Mouse (Mus musculus) granulocyte monocyte progenitor cell, adult 5-6 weeks (primary cell): Measurements from ENCODE around the gene Smg6. TPM values are rescaled to one million over a fixed set of nuclear protein-coding genes. Genes with fewer than 3 reads are reported as not detected.
A peak's percentile ranks its signal among the peaks of the same experiment; 100 is the strongest.

Experiments used
- ATAC-seq: replicated peaks from 2 replicates; pipeline ENCODE4 v1.8.0; 2016; ENCODE audit warnings: mild to moderate bottlenecking, moderate TSS enrichment, inconsistent platforms; ENCODE audit not compliant: poor library complexity, severe bottlenecking
- total RNA-seq, 2 experiments: library from RNA; stranded (forward) in 1 of 2; stranded (reverse) in 1 of 2; fragments of 200-712, 200-1000 nt in 1 of 2; fragments of >200 nt in 1 of 2; fragmentation: Nextera tagmentation in 1 of 2; gene quantifications; 2 replicates each; pipeline ENCODE4 v1.2.3; 2014 to 2017

Gene Smg6
- total RNA-seq, 2 experiments from 2014 or later, result 26.1 to 26.8 TPM

GRCm38 (mm10) chr11:74926388-74927005, 874 bp downstream of the Smg6 start:
- ATAC-seq, result peak; percentile 12; the same call in 1 of the 2 replicates

DNA sequence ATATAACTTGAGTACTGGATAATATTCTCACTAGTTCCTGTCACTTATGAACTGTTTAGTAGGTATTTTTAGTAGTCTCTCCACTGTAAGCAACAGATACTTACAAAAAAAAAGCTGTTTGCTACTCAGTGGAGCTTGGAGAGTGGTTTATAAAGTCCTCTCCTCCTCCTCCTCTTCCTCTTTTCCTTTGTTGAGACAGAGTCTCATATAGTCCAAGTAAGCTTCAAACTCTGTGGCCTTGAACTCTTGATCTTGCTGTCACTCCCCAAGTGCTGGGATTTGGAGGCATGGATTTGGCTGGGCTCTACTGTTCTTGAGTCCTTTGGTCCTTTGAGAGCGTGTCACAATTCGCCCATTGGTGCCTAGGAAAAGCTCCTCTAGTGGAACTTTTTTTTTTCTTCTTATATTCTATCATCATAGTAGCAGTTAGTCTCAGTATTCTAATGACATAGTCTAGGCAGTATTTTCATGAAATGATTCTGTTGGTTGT, 1.7 kb downstream of the Smg6 start:
- ATAC-seq, result no peak

DNA sequence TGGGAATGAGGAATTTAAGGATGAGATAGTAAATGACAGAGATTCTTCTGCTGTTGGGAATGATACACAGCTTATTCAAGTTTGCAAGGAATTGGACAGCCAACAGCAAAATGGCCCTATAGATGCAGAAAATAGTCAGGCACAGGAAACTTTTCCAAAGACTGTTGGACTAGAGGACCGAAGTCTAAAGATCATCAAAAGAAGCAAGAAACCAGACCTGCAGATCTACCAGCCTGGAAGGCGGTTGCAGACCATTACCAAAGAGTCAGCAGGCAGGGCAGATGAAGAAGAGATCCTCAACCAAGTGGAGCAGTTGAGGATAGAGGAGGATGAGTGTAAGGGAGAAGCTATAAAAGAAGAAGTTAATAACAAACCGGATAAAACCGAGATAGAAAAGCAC, 3.5 kb downstream of the Smg6 start:
- no peak for ATAC-seq

GRCm38 (mm10) chr11:74930391-74930790, 4.8 kb downstream of the Smg6 start:
- ATAC-seq, result no peak

GRCm38 (mm10) chr11:74946348-74946747, 20.7 kb downstream of the Smg6 start:
- ATAC-seq, result peak; percentile 69

DNA sequence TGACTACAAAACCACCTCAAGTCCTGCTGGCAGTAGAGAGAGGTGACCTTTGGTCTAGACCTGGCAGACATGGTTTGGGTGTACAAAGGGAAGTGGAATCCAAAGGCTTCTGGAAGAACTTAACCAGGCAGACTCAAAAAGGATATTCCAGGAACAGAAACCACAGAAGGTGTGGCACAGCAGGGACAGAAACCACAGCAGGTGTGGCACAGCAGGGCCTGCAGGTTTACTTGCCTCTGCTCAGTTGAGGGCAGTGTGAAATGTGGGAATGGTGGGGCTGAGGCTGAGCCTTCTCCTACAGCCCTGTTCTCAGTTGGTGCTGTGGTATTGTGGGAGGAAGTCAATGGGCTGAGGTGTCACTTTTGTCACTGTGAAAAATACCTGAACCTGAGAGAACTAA, 29.3 kb downstream of the Smg6 start:
- no peak for ATAC-seq

GRCm38 (mm10) chr11:74956006-74956405, 30.4 kb downstream of the Smg6 start:
- ATAC-seq, result no peak

- ATAC-seq, result no peak
These were observed 32.0 kb downstream of the Smg6 start for GRCm38 (mm10) chr11:74957600-74957999.

GRCm38 (mm10) chr11:74959501-74959900, 33.9 kb downstream of the Smg6 start:
- ATAC-seq, result peak; percentile 89

DNA sequence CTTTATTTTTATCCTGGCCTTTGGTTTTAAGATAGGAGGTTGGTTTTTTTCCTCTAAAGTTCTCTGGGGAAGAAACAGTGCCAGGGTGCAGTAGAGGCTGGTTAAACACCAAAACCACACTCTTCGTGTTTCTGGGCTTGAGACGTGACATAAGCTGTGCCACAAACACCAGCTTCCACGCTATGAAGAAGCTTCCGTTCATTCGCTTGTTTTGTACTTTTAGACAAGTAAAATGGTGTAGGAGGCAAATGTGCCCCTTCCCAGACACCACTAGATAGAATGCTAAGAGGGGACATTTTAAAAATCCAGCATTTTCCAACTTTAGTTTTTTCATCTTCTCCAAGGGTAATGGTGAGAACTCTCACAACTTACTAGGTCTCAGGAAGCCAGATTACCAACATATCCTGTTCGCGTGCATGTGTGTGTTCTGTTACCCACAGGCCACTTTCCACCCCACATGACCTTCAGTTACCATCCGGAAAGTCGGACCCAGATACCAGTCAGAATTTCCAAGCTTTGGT, 34.5 kb downstream of the Smg6 start:
- ATAC-seq, result peak; percentile 54

- no peak for ATAC-seq
These were observed 36.3 kb downstream of the Smg6 start for GRCm38 (mm10) chr11:74961953-74962352.

DNA sequence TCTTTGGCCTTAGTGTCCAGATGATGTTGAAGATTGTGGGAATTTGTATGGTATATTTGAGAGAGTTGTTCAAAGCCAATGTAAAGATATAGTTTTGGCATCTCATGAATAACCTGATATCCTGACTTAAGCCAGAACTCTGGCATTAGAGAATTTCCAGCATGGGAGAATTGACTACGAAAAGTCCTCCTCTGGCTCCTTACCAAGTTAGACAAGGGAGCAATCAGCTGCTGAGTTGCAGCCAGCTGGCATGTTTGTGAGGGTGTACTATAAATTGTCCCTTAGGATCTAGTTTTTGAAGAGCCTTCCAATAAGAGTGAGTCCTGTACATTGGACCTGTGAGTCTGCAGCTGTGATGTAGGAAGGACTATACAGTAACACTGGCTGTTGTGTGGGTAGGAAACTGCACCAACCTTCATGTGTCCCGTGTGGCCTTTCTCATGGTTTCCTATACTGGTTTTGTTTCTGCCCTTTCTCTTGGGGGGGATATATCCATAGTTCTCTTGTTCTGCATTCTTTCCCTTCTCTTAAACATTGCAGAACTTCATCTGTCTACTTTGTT, 37.3 kb downstream of the Smg6 start:
- ATAC-seq, result no peak

DNA sequence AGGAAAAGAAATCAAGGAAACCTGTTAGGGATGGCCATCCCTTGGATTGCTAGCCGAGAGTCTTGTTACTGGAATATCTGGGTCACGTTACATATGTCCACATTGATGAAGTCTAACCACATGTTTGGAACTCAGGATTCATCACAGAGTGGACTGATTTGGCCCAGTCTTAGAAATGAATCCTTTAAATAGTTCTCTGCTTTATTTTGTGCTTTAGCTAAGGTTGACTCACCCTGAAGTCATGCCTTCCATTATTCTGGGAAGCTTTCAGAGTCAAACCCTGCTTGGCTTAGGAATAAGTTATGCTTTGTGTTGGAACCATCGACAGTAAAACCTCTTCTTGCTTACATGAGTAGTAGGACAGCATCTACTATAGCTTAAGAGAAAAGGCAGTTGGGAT, 39.9 kb downstream of the Smg6 start:
- no peak for ATAC-seq

- no peak for ATAC-seq
These were observed 47.9 kb downstream of the Smg6 start for GRCm38 (mm10) chr11:74973290-74974157.

GRCm38 (mm10) chr11:74974615-74975014, 49.0 kb downstream of the Smg6 start:
- ATAC-seq, result no peak

DNA sequence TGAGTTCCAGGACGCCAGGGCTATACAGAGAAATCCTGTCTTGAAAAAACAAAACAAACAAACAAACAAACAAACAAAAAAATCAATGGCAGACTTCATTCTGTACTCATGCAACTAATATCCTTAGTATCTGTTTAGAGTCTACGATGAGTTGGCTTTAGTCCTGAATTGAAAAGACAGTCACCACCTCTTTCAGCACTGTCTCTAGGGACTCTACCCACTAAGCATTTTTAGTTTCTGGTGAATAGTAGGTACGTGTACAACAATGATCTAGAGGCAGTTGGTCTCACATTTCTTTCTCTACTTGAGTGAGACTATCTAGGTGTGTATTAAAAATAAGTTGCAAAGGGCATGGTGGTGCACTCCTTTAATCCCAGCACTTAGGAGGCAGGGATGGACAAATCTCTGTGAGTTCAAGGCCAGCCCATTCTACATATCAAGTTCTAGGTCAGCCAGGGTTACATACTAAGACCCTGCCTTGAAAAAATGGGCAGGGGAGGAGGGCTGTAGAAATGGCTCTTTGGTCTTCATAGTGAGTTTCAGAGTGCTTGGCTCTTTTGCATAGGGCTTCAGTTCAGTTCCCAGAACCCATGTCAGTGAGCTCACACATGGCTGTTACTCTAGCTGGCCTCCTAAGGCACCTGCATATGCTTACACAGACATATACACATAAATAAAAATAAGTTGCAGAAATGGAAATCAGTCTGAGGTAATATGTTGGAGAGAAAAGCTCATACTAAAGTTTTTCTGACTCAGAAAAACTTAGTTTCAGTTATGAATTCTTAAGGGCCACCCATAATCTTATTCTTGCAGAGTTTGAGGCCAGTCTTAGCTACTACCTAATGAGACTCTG, 51.4 kb downstream of the Smg6 start:
- no peak for ATAC-seq

- peak; percentile 93 for ATAC-seq
These were observed 55.8 kb downstream of the Smg6 start for GRCm38 (mm10) chr11:74981464-74981863.

- no peak for ATAC-seq
These were observed 56.6 kb downstream of the Smg6 start for GRCm38 (mm10) chr11:74982241-74982640.

GRCm38 (mm10) chr11:74988162-74988561, 62.5 kb downstream of the Smg6 start:
- ATAC-seq, result no peak; the same call in 1 of the 2 replicates

DNA sequence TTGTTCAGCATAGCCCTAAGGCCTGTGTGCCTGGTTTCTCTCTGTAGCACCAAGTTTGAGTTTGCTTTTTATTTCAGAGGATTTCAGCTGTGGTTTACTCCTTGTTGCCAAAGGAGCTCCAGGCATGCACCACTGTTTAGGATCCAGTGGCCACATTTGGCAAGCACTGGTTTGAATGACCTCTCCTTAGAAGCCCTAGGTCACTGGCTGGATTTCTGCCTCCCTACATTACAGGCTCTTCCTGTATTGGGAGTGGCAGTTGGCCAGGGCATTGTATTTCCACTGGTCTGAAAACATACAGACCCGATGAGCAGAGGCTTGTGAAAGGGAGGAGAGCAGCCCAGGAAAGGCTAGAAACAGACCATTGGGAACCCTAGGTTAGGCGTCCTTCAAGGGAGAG, 63.4 kb downstream of the Smg6 start:
- ATAC-seq, result no peak
